18 mouse cellular contexts compared by ENCODE assay signal in the genomic region with DNA sequence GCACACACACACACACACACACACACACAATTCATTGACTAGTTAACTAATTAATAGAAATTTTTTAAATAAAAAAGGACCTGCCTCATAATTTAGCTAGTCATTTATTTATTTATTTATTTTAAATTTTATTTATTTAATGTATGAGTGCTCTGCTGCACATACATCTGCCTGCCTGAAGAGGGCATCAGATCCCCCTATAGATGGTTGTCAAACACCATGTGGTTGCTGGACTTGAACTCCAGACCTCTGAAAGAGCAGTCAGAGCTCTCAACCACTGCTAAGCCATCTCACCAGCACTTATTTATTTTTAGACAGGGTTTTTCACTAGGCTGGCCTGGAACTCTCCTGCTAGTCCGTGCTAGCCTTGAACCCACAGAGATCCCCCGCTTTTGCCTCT. TPM values are rescaled to one million over a fixed set of nuclear protein-coding genes. Genes with fewer than 3 reads are reported as not detected.
DNase-seq lines count a peak whose midpoint lies in the region; ATAC-seq and TF ChIP-seq lines count a peak whose summit lies in the region.
"Had no signal": no experiment of that assay in that cellular context is flagged by ENCODE, and none has a peak within 500 bp of the region (broad histone marks: within the 10 kb centered on the region; RNA-seq: fewer than 3 reads in every experiment).

No protein-coding gene starts in this region.

- H3K27me3 ChIP-seq in forebrain, postnatal 0 days (ENCODE audit: insufficient read depth, low read length): no peaks in the 10 kb centered on the region
- H3K27me3 ChIP-seq in forebrain, embryonic 16.5 days (replicated peaks; ENCODE audit: control insufficient read depth, insufficient read depth, low read length): no peaks in the 10 kb centered on the region
- H3K27me3 ChIP-seq in limb, embryonic 10.5 days (ENCODE audit: low read depth, poor library complexity, severe bottlenecking): no peaks in the 10 kb centered on the region; the same call in 1 of the 2 replicates

- H3K4me1 ChIP-seq in forebrain, postnatal 0 days (ENCODE audit: insufficient read depth): peaks cover 13% of the 10 kb centered on the region
- peaks cover 24% of the 10 kb centered on the region for H3K4me1 ChIP-seq in forebrain, embryonic 16.5 days (replicated peaks; ENCODE audit: control insufficient read depth, insufficient read depth, low read length)
- peaks cover 48% of the 10 kb centered on the region for H3K4me1 ChIP-seq in limb, embryonic 10.5 days

- H3K36me3 ChIP-seq in forebrain, postnatal 0 days (ENCODE audit: insufficient read depth): no peaks in the 10 kb centered on the region
- H3K36me3 ChIP-seq in forebrain, embryonic 16.5 days (ENCODE audit: control insufficient read depth, insufficient read depth): no peaks in the 10 kb centered on the region
- H3K36me3 ChIP-seq in limb, embryonic 10.5 days: no peaks in the 10 kb centered on the region
- H3K36me3 ChIP-seq: embryonic facial prominence, embryonic 15.5 days; forebrain, embryonic 12.5 days; G1E; heart, embryonic 10.5 days; stomach, embryonic 15.5 days had no signal

- H3K27ac ChIP-seq in forebrain, postnatal 0 days (ENCODE audit: low read depth, low read length): no peak overlapping the region
- no peak overlapping the region for H3K27ac ChIP-seq in forebrain, embryonic 16.5 days (ENCODE audit: low read length)
- H3K27ac ChIP-seq in layer of hippocampus, adult 2 months: no peak overlapping the region
- H3K27ac ChIP-seq in limb, embryonic 10.5 days: peak overlapping the region; percentile 86
- H3K27ac ChIP-seq: stomach, embryonic 15.5 days had no signal

- WGBS in forebrain, postnatal 0 days: 88% methylated on average over 2 of the region's 2 CpGs
- WGBS in forebrain, embryonic 16.5 days: 85% methylated on average over 2 of the region's 2 CpGs
- WGBS in limb, embryonic 10.5 days: 90% methylated on average over 2 of the region's 2 CpGs

- H3K9ac ChIP-seq in forebrain, postnatal 0 days: no peak overlapping the region
- no peak overlapping the region for H3K9ac ChIP-seq in forebrain, embryonic 16.5 days (replicated peaks; ENCODE audit: low read depth, low read length)
- H3K9ac ChIP-seq: embryonic facial prominence, embryonic 15.5 days; forebrain, embryonic 12.5 days; lung, embryonic 14.5 days; stomach, embryonic 15.5 days had no signal

- H3K4me2 ChIP-seq in forebrain, postnatal 0 days (ENCODE audit: low read depth): no peak overlapping the region
- no peak overlapping the region for H3K4me2 ChIP-seq in forebrain, embryonic 16.5 days (ENCODE audit: low read length)
- H3K4me2 ChIP-seq: forebrain, embryonic 12.5 days; lung, embryonic 14.5 days; stomach, embryonic 15.5 days had no signal

- no peak for ATAC-seq in forebrain, postnatal 0 days
- no peak for ATAC-seq in forebrain, embryonic 16.5 days
- ATAC-seq: inflammation-experienced regulatory T-cells, adult 6 months had no signal

- peak; percentile 38; the same call in 1 of the 2 replicates for TF ChIP-seq CTCF in forebrain, postnatal 0 days (IDR thresholded peaks at IDR 0.05; ENCODE audit: low read depth)
- peak; percentile 72 for TF ChIP-seq CTCF in layer of hippocampus, adult 2 months (conservative IDR thresholded peaks at IDR 0.05)

- H3K4me3 ChIP-seq in forebrain, postnatal 0 days (ENCODE audit: low read depth, low read length): no peak overlapping the region
- H3K4me3 ChIP-seq in forebrain, embryonic 16.5 days (replicated peaks; ENCODE audit: low read length): no peak overlapping the region
- no peak overlapping the region for H3K4me3 ChIP-seq in layer of hippocampus, adult 2 months
- H3K4me3 ChIP-seq in limb, embryonic 10.5 days: no peak overlapping the region
- H3K4me3 ChIP-seq: embryonic facial prominence, embryonic 15.5 days; forebrain, embryonic 12.5 days; heart, embryonic 10.5 days; stomach, embryonic 15.5 days had no signal

- DNase-seq in forebrain, postnatal 0 days: no peak
- no peak for DNase-seq in layer of hippocampus, adult 2 months (ENCODE audit: low spot score in 2 of 2)
- no peak for DNase-seq in layer of hippocampus, postnatal 25 days (ENCODE audit: extremely low spot score in 1 of 2, low spot score in 1 of 2)
- peak; percentile 45 for DNase-seq in A20 (ENCODE audit: low read depth, low spot score)
- no peak for DNase-seq in limb, embryonic 10.5 days (ENCODE audit: low spot score)
- DNase-seq in spleen, postnatal 36 days (ENCODE audit: low spot score in 2 of 2): no peak
- no peak for DNase-seq in right cerebral cortex, postnatal 4 days
- DNase-seq: adrenal gland, adult 8-10 months; cerebellum, adult 8-10 months; kidney, postnatal 14 days; lung, embryonic 14.5 days had no signal

- H3K9me3 ChIP-seq in forebrain, postnatal 0 days (ENCODE audit: low read length): no peaks in the 10 kb centered on the region
- no peaks in the 10 kb centered on the region for H3K9me3 ChIP-seq in forebrain, embryonic 16.5 days (ENCODE audit: control insufficient read depth, low read length)
- no peaks in the 10 kb centered on the region for H3K9me3 ChIP-seq in limb, embryonic 10.5 days (replicated peaks)
- H3K9me3 ChIP-seq: embryonic facial prominence, embryonic 15.5 days; forebrain, embryonic 12.5 days; G1E; heart, embryonic 10.5 days; stomach, embryonic 15.5 days had no signal

RNA-seq across cellular contexts. Expression of gene Hdhd5, which starts 50.6 kb away (rescaled TPM):
- total RNA-seq in forebrain, postnatal 0 days (2014; rRNA removed): 27.8 and 29.9 TPM in 2 replicates
- polyA plus RNA-seq in forebrain, postnatal 0 days (2015; fragmentation: Nextera tagmentation; extraction: Ambion mirVana): 13.9 and 14.9 TPM in 2 replicates
- 15.3 and 16.4 TPM in 2 replicates for polyA plus RNA-seq in forebrain, embryonic 16.5 days (2015; fragmentation: Nextera tagmentation; extraction: Ambion mirVana)
- 10 to 100 TPM; 32.3 to 40.2 TPM for total RNA-seq in layer of hippocampus, adult 2 months (2021)
- total RNA-seq in layer of hippocampus, postnatal 25 days (2021): 10 to 100 TPM; 26.2 to 35.9 TPM
- polyA plus RNA-seq in limb, embryonic 10.5 days (2016; fragmentation: Nextera tagmentation; extraction: Ambion mirVana): 24.4 and 26.3 TPM in 2 replicates
